Mouse (Mus musculus): ENCODE results near the gene Pmis2.

Pmis2 gene

GRCm38 (mm10) chr7:30633762-30634412 is 37.5 kb downstream of the Pmis2 start:
- no peak for DNase-seq (ENCODE audit: low spot score)

- no peak for DNase-seq (ENCODE audit: low spot score)
Measured at GRCm38 (mm10) chr7:30629013-30629412, 42.4 kb downstream of the Pmis2 start.

GRCm38 (mm10) chr7:30626647-30627046 is 44.8 kb downstream of the Pmis2 start:
- no peak for DNase-seq (ENCODE audit: low spot score)

GRCm38 (mm10) chr7:30625530-30626384 is 45.6 kb downstream of the Pmis2 start, which contains the start of gene Cox6b1:
TSS of gene Cox6b1 (minus strand) at chr7:30626151.
- peak; percentile 49 for DNase-seq (ENCODE audit: low spot score)

All from ovary, postnatal 10 days (tissue).